Mouse (Mus musculus) testis, adult 2 months (tissue): ENCODE data around the gene Slc35f5.

Experiments used
- CTCF ChIP-seq: fragments of 200-500 bp; IDR thresholded peaks from 2 replicates; pipeline ENCODE4 v1.5.1; 2012; ENCODE audit warnings: low read depth, mild to moderate bottlenecking, inconsistent platforms, low read length, moderate library complexity; ENCODE audit not compliant: control insufficient read depth, insufficient read depth, insufficient replicate concordance
- POLR2A ChIP-seq: fragments of 200-500 bp; IDR thresholded peaks from 2 replicates; pipeline ENCODE4 v1.6.1; 2012; ENCODE audit warnings: low read depth, mild to moderate bottlenecking, inconsistent platforms, low read length, moderate library complexity; ENCODE audit not compliant: control insufficient read depth

DNA sequence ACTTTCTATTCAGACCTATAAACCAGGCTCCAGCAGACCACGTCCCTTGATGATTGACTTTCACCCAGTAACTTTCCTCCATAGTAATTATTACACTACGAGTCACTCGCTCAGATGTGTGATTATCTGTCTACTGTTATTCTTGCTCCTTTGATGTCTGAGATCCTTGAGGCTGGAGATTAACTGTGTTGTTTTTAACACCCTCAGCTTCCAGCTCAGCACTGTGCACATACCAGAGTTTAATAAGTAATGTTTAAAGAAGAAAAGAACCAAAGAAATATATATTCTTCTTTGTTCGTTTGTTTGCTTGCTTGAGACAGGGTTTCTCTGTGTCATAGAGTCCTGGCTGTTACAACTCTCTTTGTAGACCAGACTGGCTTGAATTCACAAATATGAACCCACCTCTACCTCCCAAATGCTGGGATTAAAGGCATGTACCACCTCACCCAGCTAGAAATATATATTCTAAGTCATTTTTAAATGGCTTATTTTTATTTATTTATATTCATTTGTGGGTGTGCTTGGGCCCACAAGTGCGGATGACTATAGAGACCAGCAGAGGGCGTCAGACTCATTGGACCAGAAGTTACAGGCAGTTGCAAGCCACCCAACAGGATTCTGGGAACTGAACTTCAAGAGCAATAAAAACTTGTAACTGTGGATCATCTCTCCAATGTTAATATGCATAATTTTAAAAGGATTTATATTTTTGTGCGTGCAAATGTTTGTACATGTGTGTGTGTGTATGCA lies 43.3 kb upstream of the Slc35f5 start:
- TF ChIP-seq POLR2A: no peak
- TF ChIP-seq CTCF: no peak
